Mouse (Mus musculus): ENCODE measurements around the gene Numb.

GRCm38 (mm10) chr12:83958278-83958677, 36.5 kb upstream of the Numb start:
- TF ChIP-seq CTCF (IDR thresholded peaks at IDR 0.05): no peak
- no peak for TF ChIP-seq EP300 (IDR thresholded peaks at IDR 0.05)

All from lung, postnatal 0 days (tissue).